Mouse (Mus musculus): ENCODE data around the gene Rgs4. TPM values are rescaled to one million over a fixed set of nuclear protein-coding genes. Genes with fewer than 3 reads are reported as not detected.

The Rgs4 gene
- total RNA-seq, 2 experiments from 2014 or later, result 45.0 to 55.9 TPM

Other genes starting within 250 kb of the Rgs4 start
- gene Nuf2, start 216.2 kb downstream of the Rgs4 start, total RNA-seq (2021), result 1 to 10 TPM; 3.2 to 4.1 TPM
- 10 to 100 TPM; 38.1 to 46.5 TPM for gene Rgs5, start 92.1 kb downstream of the Rgs4 start, total RNA-seq (2021)
- under 1 TPM; 0.43 to 0.66 TPM for gene Ccdc190, start 181.0 kb upstream of the Rgs4 start, total RNA-seq (2021)
- gene Hsd17b7, start 221.6 kb upstream of the Rgs4 start, total RNA-seq (2021), result 10 to 100 TPM; 25.2 to 87.2 TPM